In genomic region chrX:7375322-7375715, GRCm38 (mm10) we compare ENCODE assay signal across 8 mouse cellular contexts. TPM values are rescaled to one million over a fixed set of nuclear protein-coding genes. Genes with fewer than 3 reads are reported as not detected.
DNase-seq lines count a peak whose midpoint lies in the region; ATAC-seq and TF ChIP-seq lines count a peak whose summit lies in the region.

No protein-coding gene starts in this region.

- H3K27ac ChIP-seq in testis, adult 2 months (ENCODE audit: control insufficient read depth, insufficient read depth, low read depth, low read length), result peak overlapping the region; percentile 49; the same call in 1 of the 2 replicates
- H3K27ac ChIP-seq in limb, embryonic 13.5 days, result peak overlapping the region; percentile 85
- H3K27ac ChIP-seq in stomach, embryonic 16.5 days (ENCODE audit: low read length), result peak overlapping the region; percentile 90

- DNase-seq in testis, postnatal 10 days (ENCODE audit: low spot score), result no peak
- no peak for DNase-seq in layer of hippocampus, postnatal 25 days (ENCODE audit: extremely low spot score in 1 of 2, low spot score in 1 of 2)
- DNase-seq in adrenal gland, adult (ENCODE audit: inconsistent age in 2 of 2, low spot score in 1 of 2), result no peak

- no peak for TF ChIP-seq POLR2A in testis, adult 2 months (IDR thresholded peaks at IDR 0.05; ENCODE audit: control insufficient read depth, low read depth, low read length)

- peaks cover 9% of the 10 kb centered on the region for H3K4me1 ChIP-seq in erythroblast, embryonic 14.5 days (ENCODE audit: control insufficient read depth)
- peaks cover 4% of the 10 kb centered on the region for H3K4me1 ChIP-seq in testis, adult 2 months (ENCODE audit: control insufficient read depth, insufficient read depth, low read length)
- peaks cover 3% of the 10 kb centered on the region; the same call in 1 of the 2 replicates for H3K4me1 ChIP-seq in limb, embryonic 13.5 days
- no peaks in the 10 kb centered on the region for H3K4me1 ChIP-seq in stomach, embryonic 16.5 days (ENCODE audit: control insufficient read depth, insufficient read depth, low read length)

- no peak for TF ChIP-seq CTCF in testis, adult 2 months (IDR thresholded peaks at IDR 0.05; ENCODE audit: control insufficient read depth, insufficient read depth, insufficient replicate concordance, low read depth, low read length)

- H3K9ac ChIP-seq in limb, embryonic 13.5 days, result peak overlapping the region; percentile 73
- H3K9ac ChIP-seq in stomach, embryonic 16.5 days (ENCODE audit: low read length), result peak overlapping the region; percentile 74

- H3K36me3 ChIP-seq in erythroblast, embryonic 14.5 days (ENCODE audit: control insufficient read depth), result no peaks in the 10 kb centered on the region
- no peaks in the 10 kb centered on the region for H3K36me3 ChIP-seq in testis, adult 2 months (ENCODE audit: control insufficient read depth, insufficient read depth, low read length)
- no peaks in the 10 kb centered on the region for H3K36me3 ChIP-seq in limb, embryonic 13.5 days
- H3K36me3 ChIP-seq in stomach, embryonic 16.5 days (ENCODE audit: control insufficient read depth, insufficient read depth, low read length), result no peaks in the 10 kb centered on the region

- peaks cover 6% of the 10 kb centered on the region for H3K9me3 ChIP-seq in erythroblast, embryonic 14.5 days (ENCODE audit: control insufficient read depth, low read length)
- no peaks in the 10 kb centered on the region for H3K9me3 ChIP-seq in limb, embryonic 13.5 days
- H3K9me3 ChIP-seq in stomach, embryonic 16.5 days (replicated peaks; ENCODE audit: control insufficient read depth, low read length), result no peaks in the 10 kb centered on the region

- 16% methylated on average over 17 of the region's 40 CpGs for WGBS in limb, embryonic 13.5 days
- WGBS in stomach, embryonic 16.5 days, result 8% methylated on average over 40 of the region's 40 CpGs

- peak overlapping the region; percentile 63 for H3K4me3 ChIP-seq in erythroblast, embryonic 14.5 days (replicated peaks)
- H3K4me3 ChIP-seq in testis, adult 2 months (ENCODE audit: control insufficient read depth, low read depth, low read length), result peak overlapping the region; percentile 78
- peak overlapping the region; percentile 58 for H3K4me3 ChIP-seq in limb, embryonic 13.5 days
- peak overlapping the region; percentile 58 for H3K4me3 ChIP-seq in stomach, embryonic 16.5 days (replicated peaks; ENCODE audit: low read length)

- H3K27me3 ChIP-seq in erythroblast, embryonic 14.5 days (ENCODE audit: control insufficient read depth), result peaks cover 31% of the 10 kb centered on the region
- no peaks in the 10 kb centered on the region for H3K27me3 ChIP-seq in testis, adult 2 months (ENCODE audit: control insufficient read depth, insufficient read depth, low read length)
- H3K27me3 ChIP-seq in limb, embryonic 13.5 days, result no peaks in the 10 kb centered on the region
- no peaks in the 10 kb centered on the region for H3K27me3 ChIP-seq in stomach, embryonic 16.5 days (ENCODE audit: control insufficient read depth, insufficient read depth, low read length)

- peak overlapping the region; percentile 71 for H3K4me2 ChIP-seq in limb, embryonic 13.5 days (replicated peaks)
- peak overlapping the region; percentile 80 for H3K4me2 ChIP-seq in stomach, embryonic 16.5 days (ENCODE audit: low read depth, low read length)

- ATAC-seq in erythroblast, adult 5-6 weeks (replicated peaks; ENCODE audit: low FRiP score, poor library complexity, severe bottlenecking), result no peak
- peak; percentile 22 for ATAC-seq in limb, embryonic 13.5 days (ENCODE audit: low FRiP score, low read depth)
- peak; percentile 42; the same call in 1 of the 2 replicates for ATAC-seq in stomach, embryonic 16.5 days (ENCODE audit: insufficient read depth, low FRiP score)

RNA-seq across cellular contexts. Expression of gene Usp27x, which starts 0.3 kb away (rescaled TPM):
- not detected in 2 replicates for polyA plus RNA-seq in erythroblast, embryonic 14.5 days (2012)
- 0.38 TPM in 1 of 2 replicates, not detected in the other for total RNA-seq in erythroblast, adult 5-6 weeks (2015; ENCODE audit: low replicate concordance)
- not detected in 2 replicates for total RNA-seq in erythroblast, adult 5-6 weeks (2017; ENCODE audit: low replicate concordance)
- polyA plus RNA-seq in testis, adult 2 months (2012; rRNA removed), result 2.0 and 2.6 TPM in 2 replicates
- 0.99 and 1.0 TPM in 2 replicates for polyA plus RNA-seq in limb, embryonic 13.5 days (2015; fragmentation: Nextera tagmentation; extraction: Ambion mirVana)
- polyA plus RNA-seq in stomach, embryonic 16.5 days (2015; fragmentation: Nextera tagmentation; extraction: Ambion mirVana), result 0.46 and 0.56 TPM in 2 replicates
- total RNA-seq in layer of hippocampus, postnatal 25 days (2021), result 10 to 100 TPM; 12.4 to 14.4 TPM

RNA-seq across cellular contexts. Expression of gene Clcn5, which starts 56.2 kb away (rescaled TPM):
- polyA plus RNA-seq in erythroblast, embryonic 14.5 days (2012), result 0.01 and 0.05 TPM in 2 replicates
- total RNA-seq in erythroblast, adult 5-6 weeks (2015; ENCODE audit: low replicate concordance), result 3.8 TPM in 1 of 2 replicates, not detected in the other
- 0.14 and 0.68 TPM in 2 replicates for total RNA-seq in erythroblast, adult 5-6 weeks (2017; ENCODE audit: low replicate concordance)
- 1.5 and 2.4 TPM in 2 replicates for polyA plus RNA-seq in testis, adult 2 months (2012; rRNA removed)
- 21.1 and 25.2 TPM in 2 replicates for polyA plus RNA-seq in limb, embryonic 13.5 days (2015; fragmentation: Nextera tagmentation; extraction: Ambion mirVana)
- 11.7 and 12.7 TPM in 2 replicates for polyA plus RNA-seq in stomach, embryonic 16.5 days (2015; fragmentation: Nextera tagmentation; extraction: Ambion mirVana)
- 1 to 10 TPM; 8.3 to 8.4 TPM for total RNA-seq in layer of hippocampus, postnatal 25 days (2021)
